Mouse (Mus musculus) forebrain, postnatal 0 days (tissue): Measurements from ENCODE around the gene Mypn. TPM values are rescaled to one million over a fixed set of nuclear protein-coding genes. Genes with fewer than 3 reads are reported as not detected.
A peak's percentile ranks its signal among the peaks of the same experiment; 100 is the strongest.

ENCODE experiments used
- ATAC-seq: fragments of 200-750 bp; cut with Nextera tagmentation; 2 replicates; pipeline ENCODE4 v1.8.0; 2017; ENCODE audit warnings: mild to moderate bottlenecking, moderate library complexity
- DNase-seq: peaks from one replicate; pipeline ENCODE4 v3.0.0-alpha.2; 2015
- H3K27ac ChIP-seq: fragments of 300-500 bp; sonication (generic); 2 replicates; pipeline ENCODE4 v1.5.1; 2014; ENCODE audit warnings: low read depth, mild to moderate bottlenecking, antibody characterized with exemption, low read length, moderate library complexity, mixed read lengths
- H3K27me3 ChIP-seq: fragments of 300-500 bp; sonication (generic); 2 replicates; pipeline ENCODE4 v1.6.1; 2014; ENCODE audit warnings: mild to moderate bottlenecking, low read length, mixed read lengths; ENCODE audit not compliant: insufficient read depth
- H3K36me3 ChIP-seq: fragments of 300-500 bp; sonication (generic); 2 replicates; pipeline ENCODE4 v1.6.1; 2014; ENCODE audit warnings: mild to moderate bottlenecking, moderate library complexity; ENCODE audit not compliant: insufficient read depth
- H3K4me1 ChIP-seq: fragments of 300-500 bp; sonication (generic); 2 replicates; pipeline ENCODE4 v1.6.1; 2014; ENCODE audit warnings: antibody characterized with exemption; ENCODE audit not compliant: insufficient read depth
- H3K4me2 ChIP-seq: fragments of 300-500 bp; sonication (generic); 2 replicates; pipeline ENCODE4 v1.6.1; 2014; ENCODE audit warnings: low read depth, mild to moderate bottlenecking, moderate library complexity
- H3K4me3 ChIP-seq: fragments of 300-500 bp; sonication (generic); 2 replicates; pipeline ENCODE4 v1.5.1; 2014; ENCODE audit warnings: low read depth, low read length, mixed read lengths
- H3K9ac ChIP-seq: fragments of 300-500 bp; sonication (generic); 2 replicates; pipeline ENCODE4 v1.6.1; 2014; ENCODE audit warnings: mild to moderate bottlenecking
- H3K9me3 ChIP-seq: fragments of 300-500 bp; sonication (generic); 2 replicates; pipeline ENCODE4 v1.6.1; 2016; ENCODE audit warnings: low read length
- CTCF ChIP-seq: sonication (generic); IDR thresholded peaks from 2 replicates; pipeline ENCODE4 v1.5.1; 2016; ENCODE audit warnings: antibody characterized with exemption, control low read depth, low read depth
- whole genome bisulfite sequencing: fragments of 180-500 bp; shearing (Covaris S2); extraction: QIAGEN DNeasy Blood & Tissue Kit; methylation state at CpG from one replicate; pipeline ENCODE4 v1.1.7; 2014; 5-methylcytosine and 5-hydroxymethylcytosine counted together
- polyA plus RNA-seq: library from polyadenylated mRNA; unstranded; fragments of >200 nt; fragmentation: Nextera tagmentation; extraction: Ambion mirVana; gene quantifications from 2 replicates; pipeline ENCODE4 v1.2.1, GENCODE M21; 2015
- total RNA-seq: library from RNA; depleted of rRNA; stranded (reverse); fragments of >200 nt; gene quantifications from 2 replicates; pipeline ENCODE4 v1.2.3, GENCODE M21; 2014; rRNA removed

The Mypn gene
- total and polyA plus RNA-seq, 2 experiments from 2014 or later, result 0.67 to 1.2 TPM

DNA sequence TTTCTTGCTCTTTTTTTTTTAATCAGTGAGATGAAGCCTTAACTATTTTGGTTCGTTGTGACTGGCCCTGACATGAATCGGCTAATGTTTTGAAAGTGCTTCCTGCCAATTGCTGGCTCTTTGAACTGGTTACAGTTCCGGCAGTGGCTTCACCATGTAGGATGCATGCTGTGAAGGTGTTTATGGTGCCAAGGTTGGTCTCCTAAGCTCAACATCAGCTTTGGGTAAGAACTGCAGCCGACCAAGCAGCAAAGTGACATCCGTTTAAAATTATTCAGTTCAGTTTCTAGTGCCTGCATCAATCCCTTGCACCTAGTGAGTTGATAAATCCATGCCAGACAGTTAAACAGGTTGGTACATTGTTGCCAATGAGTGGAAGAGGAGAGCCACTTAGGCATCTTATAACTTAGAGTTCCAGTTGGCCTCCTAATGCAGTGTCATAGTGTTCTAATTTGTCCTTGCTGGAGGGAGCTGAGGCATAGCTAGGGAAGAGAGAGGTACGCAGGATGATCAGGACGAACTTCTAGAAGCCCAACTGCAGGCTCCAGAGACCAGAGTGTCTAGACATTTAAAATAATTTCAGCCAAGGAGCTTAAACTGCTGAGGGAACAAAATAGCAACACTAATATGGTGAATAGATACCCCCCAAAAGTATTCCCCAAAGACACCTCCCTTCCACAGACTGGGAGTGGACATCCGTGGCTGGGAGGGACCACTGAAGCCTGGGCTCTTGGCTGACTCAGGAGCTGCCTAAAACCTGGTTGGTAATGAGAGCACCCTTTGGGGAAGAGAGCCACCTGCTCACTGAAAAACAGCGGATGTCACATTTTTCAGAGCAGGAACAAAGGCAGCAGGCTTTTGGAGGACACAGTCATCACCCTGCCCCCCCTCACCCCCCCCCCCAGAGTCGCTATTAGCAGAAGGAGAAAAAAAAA lies 110.9 kb downstream of the Mypn start:
- Histone ChIP-seq H3K4me2 (no peak overlapping the region), H3K4me1 (peaks cover 4% of the 10 kb centered on the region; the same call in 1 of the 2 replicates), H3K27ac (no peak overlapping the region), H3K9me3 (no peaks in the 10 kb centered on the region), H3K27me3 (no peaks in the 10 kb centered on the region), H3K9ac (no peak overlapping the region), H3K36me3 (no peaks in the 10 kb centered on the region), H3K4me3 (no peak overlapping the region)
- 65% methylated on average over 10 of the region's 10 CpGs for WGBS
- ATAC-seq (no peak), DNase-seq (no peak)
- no peak for TF ChIP-seq CTCF

DNA sequence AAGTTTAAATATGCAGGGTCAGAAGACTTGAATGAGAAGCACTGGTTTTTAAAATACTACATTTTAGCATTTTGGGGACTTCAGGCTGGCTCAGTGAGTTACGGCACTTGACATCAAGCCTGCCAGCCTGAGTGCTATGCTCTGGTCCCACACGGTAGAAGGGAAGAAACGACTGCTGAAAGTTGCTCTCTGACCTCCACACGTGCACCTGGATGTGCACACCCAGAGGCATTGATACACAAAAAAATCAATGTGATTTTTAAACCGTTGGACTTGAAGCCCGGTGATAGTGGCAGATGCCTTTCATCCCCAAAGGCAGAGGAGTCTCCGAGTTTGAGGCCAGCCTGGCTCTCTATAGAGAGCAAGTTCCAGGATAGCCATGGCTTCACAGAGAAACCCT lies 111.8 kb downstream of the Mypn start:
- 81% methylated on average over 7 of the region's 7 CpGs for WGBS
- H3K27me3 ChIP-seq, result no peaks in the 10 kb centered on the region
- H3K9ac ChIP-seq, result no peak overlapping the region
- no peak overlapping the region for H3K4me3 ChIP-seq
- no peak for TF ChIP-seq CTCF
- no peak for ATAC-seq
- peaks cover 4% of the 10 kb centered on the region; the same call in 1 of the 2 replicates for H3K4me1 ChIP-seq
- no peak for DNase-seq
- no peak overlapping the region for H3K4me2 ChIP-seq
- no peak overlapping the region for H3K27ac ChIP-seq
- H3K9me3 ChIP-seq, result no peaks in the 10 kb centered on the region
- H3K36me3 ChIP-seq, result no peaks in the 10 kb centered on the region

DNA sequence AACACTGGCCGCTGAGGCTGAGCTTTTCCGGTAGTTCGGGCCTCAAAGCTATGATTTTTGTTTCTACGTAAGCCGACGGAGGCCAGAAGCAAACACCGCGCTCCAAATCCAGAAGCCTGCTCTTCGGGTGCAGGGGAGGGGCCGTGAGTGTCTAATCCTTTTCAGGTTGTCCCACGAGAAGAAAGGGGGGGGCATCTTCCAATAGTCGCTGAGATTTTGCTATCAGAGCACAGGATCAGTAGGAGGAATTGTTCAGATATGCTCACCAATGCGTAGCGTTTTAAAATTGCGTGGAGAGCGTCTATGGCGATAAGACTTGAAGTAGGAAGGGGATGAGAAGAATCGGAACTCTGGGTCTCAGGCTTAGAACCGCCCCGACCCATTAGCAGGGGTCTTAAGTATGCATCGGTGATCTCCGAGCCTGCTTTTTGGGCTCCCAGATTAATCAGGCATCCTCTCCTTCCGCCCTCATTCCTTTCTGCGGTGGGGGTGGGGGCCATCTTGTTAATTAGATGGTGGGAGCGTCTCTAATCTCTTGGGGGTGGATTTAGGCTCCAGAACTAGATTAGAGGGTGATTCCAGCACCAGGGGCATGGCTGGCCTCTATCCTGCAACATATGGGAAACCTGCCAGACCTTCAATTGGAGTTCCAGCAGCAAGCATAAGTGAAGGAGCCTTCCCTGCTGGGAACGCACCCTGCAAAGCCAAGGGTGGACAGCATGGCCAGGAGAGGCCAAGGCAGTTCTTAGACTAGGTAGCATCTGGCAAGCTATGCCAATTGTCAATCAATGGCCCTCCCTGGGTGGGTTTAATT lies 113.8 kb downstream of the Mypn start:
- no peaks in the 10 kb centered on the region for H3K27me3 ChIP-seq
- H3K4me2 ChIP-seq, result peak overlapping the region; percentile 47
- ATAC-seq (peak; percentile 55), DNase-seq (peak; percentile 47)
- H3K4me1 ChIP-seq, result peaks cover 4% of the 10 kb centered on the region; the same call in 1 of the 2 replicates
- H3K9ac ChIP-seq, result peak overlapping the region; percentile 44
- H3K4me3 ChIP-seq, result peak overlapping the region; percentile 33
- 3% methylated on average over 26 of the region's 26 CpGs for WGBS
- TF ChIP-seq CTCF, result no peak
- H3K9me3 ChIP-seq, result no peaks in the 10 kb centered on the region
- no peak overlapping the region for H3K27ac ChIP-seq
- H3K36me3 ChIP-seq, result no peaks in the 10 kb centered on the region

DNA sequence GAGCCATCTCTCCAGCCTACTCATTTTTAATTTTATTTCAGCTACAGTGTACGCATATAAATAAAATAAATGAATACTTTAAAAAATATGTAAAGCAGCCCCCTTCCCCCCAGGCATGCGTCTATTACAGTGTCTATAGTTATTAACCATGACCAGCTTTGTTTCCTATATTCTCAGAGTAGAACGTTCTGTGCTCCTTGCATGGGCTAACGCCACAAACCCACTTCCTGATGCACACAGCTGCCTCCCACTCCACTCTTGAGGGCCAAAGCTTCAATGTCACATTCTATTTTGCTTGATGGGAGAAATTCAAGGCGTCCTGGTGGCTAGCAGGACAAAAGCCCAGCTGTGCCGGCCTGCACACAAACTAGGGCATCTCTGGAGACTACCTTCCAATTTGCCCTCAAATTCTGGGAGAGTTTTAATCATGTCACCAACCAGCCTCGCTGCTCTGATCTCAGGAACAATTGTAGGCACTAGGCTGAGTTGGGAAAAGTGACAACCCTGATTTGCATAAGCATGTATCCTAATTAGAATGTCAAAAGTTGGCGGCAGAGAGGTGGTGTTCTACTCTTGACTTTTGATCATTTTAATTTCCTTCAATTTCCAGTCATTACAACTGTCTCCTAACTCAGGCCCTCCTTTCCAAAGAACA lies 114.5 kb downstream of the Mypn start:
- H3K27me3 ChIP-seq, result no peaks in the 10 kb centered on the region
- 30% methylated on average over 8 of the region's 8 CpGs for WGBS
- no peak for DNase-seq
- H3K27ac ChIP-seq, result no peak overlapping the region
- peak overlapping the region; percentile 44; the same call in 1 of the 2 replicates for H3K9ac ChIP-seq
- H3K4me1 ChIP-seq, result peaks cover 4% of the 10 kb centered on the region; the same call in 1 of the 2 replicates
- peak; percentile 6; the same call in 1 of the 2 replicates for ATAC-seq
- H3K4me3 ChIP-seq, result peak overlapping the region; percentile 33
- no peaks in the 10 kb centered on the region for H3K9me3 ChIP-seq
- no peaks in the 10 kb centered on the region for H3K36me3 ChIP-seq
- TF ChIP-seq CTCF, result no peak
- H3K4me2 ChIP-seq, result peak overlapping the region; percentile 47

GRCm38 (mm10) chr10:63086304-63086703 lies 117.4 kb downstream of the Mypn start:
- Histone ChIP-seq H3K36me3 (no peaks in the 10 kb centered on the region), H3K9me3 (no peaks in the 10 kb centered on the region), H3K4me1 (peaks cover 4% of the 10 kb centered on the region; the same call in 1 of the 2 replicates), H3K4me3 (no peak overlapping the region), H3K27me3 (no peaks in the 10 kb centered on the region), H3K27ac (no peak overlapping the region), H3K9ac (no peak overlapping the region), H3K4me2 (no peak overlapping the region)
- no peak for TF ChIP-seq CTCF
- DNase-seq (no peak), ATAC-seq (no peak)
- 92% methylated on average over 10 of the region's 10 CpGs for WGBS

DNA sequence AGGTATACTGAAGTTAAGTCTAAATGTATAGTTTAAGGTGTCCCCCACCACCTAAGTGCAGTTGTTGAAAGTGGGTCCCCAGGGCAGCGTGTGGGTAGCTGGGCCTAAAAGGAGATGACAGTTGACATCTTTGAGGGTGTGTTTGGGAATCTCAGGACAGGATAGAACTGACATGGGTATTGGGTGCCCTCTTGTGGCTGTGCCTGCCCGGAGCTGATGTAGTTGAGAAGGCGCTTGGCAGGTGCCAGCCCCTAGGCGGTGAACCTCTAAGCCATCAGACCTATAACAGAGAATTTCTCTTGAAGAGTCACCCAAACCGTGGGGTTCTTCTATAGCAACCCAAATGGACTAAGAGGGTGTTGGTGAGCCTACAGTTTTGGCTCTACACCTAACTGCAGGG lies 137.8 kb downstream of the Mypn start:
- peak; percentile 95 for TF ChIP-seq CTCF
- ATAC-seq, result peak; percentile 96
- Histone ChIP-seq H3K4me1 (no peaks in the 10 kb centered on the region), H3K27me3 (no peaks in the 10 kb centered on the region), H3K9ac (no peak overlapping the region), H3K27ac (no peak overlapping the region), H3K4me3 (no peak overlapping the region), H3K36me3 (no peaks in the 10 kb centered on the region), H3K4me2 (no peak overlapping the region), H3K9me3 (no peaks in the 10 kb centered on the region)
- peak; percentile 86 for DNase-seq
- WGBS, result 2% methylated on average over 5 of the region's 5 CpGs

Other genes with a start within 250 kb of the Mypn start
- 50.9 and 55.6 TPM in 2 replicates for gene Rufy2, start 223.7 kb downstream of the Mypn start, total RNA-seq
- 43.7 and 58.6 TPM in 2 replicates for gene Rufy2, start 223.7 kb downstream of the Mypn start, polyA plus RNA-seq
- 18.1 and 19.6 TPM in 2 replicates for gene Hnrnph3, start 179.7 kb downstream of the Mypn start, total RNA-seq
- gene Hnrnph3, start 179.7 kb downstream of the Mypn start, polyA plus RNA-seq, result 62.4 and 76.9 TPM in 2 replicates
- gene Pbld2, start 179.6 kb downstream of the Mypn start, total RNA-seq, result 0.23 and 1.3 TPM in 2 replicates
- gene Pbld2, start 179.6 kb downstream of the Mypn start, polyA plus RNA-seq, result 0.44 and 0.73 TPM in 2 replicates
- gene Pbld1, start 143.8 kb downstream of the Mypn start, total RNA-seq, result not detected in 2 replicates
- 0.27 and 0.59 TPM in 2 replicates for gene Pbld1, start 143.8 kb downstream of the Mypn start, polyA plus RNA-seq
- gene Atoh7, start 104.3 kb downstream of the Mypn start, total RNA-seq, result 0.15 and 0.71 TPM in 2 replicates
- 3.3 and 4.8 TPM in 2 replicates for gene Atoh7, start 104.3 kb downstream of the Mypn start, polyA plus RNA-seq
- 44.4 and 49.3 TPM in 2 replicates for gene Herc4, start 39.9 kb upstream of the Mypn start, total RNA-seq
- 17.8 and 21.3 TPM in 2 replicates for gene Herc4, start 39.9 kb upstream of the Mypn start, polyA plus RNA-seq
- 24.0 and 28.3 TPM in 2 replicates for gene Sirt1, start 177.8 kb upstream of the Mypn start, total RNA-seq
- 2.7 and 3.3 TPM in 2 replicates for gene Sirt1, start 177.8 kb upstream of the Mypn start, polyA plus RNA-seq
- gene Dnajc12, start 178.5 kb upstream of the Mypn start, total RNA-seq, result 5.6 and 8.4 TPM in 2 replicates
- 8.0 and 11.0 TPM in 2 replicates for gene Dnajc12, start 178.5 kb upstream of the Mypn start, polyA plus RNA-seq
- gene Gm7075, start 217.8 kb upstream of the Mypn start, total RNA-seq, result not detected in 2 replicates
- gene Gm7075, start 217.8 kb upstream of the Mypn start, polyA plus RNA-seq, result not detected in 2 replicates
- gene Ctnna3, start 226.1 kb upstream of the Mypn start, total RNA-seq, result 0.52 and 0.62 TPM in 2 replicates
- gene Ctnna3, start 226.1 kb upstream of the Mypn start, polyA plus RNA-seq, result 0.33 and 0.51 TPM in 2 replicates